Mouse (Mus musculus): ENCODE data around the gene Plekhd1. TPM values are rescaled to one million over a fixed set of nuclear protein-coding genes. Genes with fewer than 3 reads are reported as not detected.

Plekhd1 gene
- polyA plus RNA-seq (2014; fragmentation: Illumina TruSeq; extraction: RNeasy Lipid Tissue Mini Kit (QIAGEN cat#74804); ENCODE audit: low read depth, low replicate concordance): 6.8 TPM

GRCm38 (mm10) chr12:80692269-80692972 is at the start of gene Plekhd1:
TSS of gene Plekhd1 (plus strand) at chr12:80692591.

DNA sequence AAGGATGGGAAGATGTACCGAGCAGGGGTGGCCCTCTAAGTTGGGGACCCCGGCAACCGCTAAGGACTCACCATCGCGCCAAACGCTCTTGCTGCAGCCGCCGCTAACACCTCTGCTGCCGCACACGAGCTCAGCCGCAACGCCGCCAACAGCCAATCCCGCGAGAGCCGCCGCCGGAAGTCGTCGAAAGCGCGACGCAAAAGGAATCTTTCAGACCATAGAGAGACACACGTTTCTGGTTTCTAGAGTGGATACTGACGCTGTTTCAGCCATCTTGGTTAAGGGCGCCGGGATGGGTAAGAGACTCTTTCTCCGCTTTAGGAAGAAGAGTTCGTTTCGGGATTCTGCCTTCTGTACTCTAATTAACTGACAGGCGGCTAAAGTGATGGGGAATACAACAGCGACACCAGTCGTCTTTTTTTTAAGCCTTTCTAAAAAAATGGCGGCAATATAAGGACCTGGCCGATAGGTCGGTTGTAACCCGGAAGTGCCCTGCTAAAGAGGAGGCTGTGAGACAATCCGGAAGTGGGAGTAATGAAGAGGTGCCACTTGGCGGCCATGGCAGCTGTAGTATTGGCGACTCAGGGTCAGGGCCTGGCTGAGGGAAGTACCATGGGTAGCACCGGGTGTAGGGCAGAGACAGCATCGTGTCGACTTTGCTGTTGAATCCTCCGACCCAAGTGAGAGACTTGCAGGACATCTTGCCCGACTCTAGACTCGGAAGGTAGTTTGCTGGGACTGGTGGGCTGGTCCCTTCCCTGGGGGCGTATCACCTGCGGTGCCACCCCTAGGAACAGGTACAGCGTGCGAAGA is 48.5 kb upstream of the Plekhd1 start, which contains the start of the genes Slc39a9 and Erh:
Slc39a9 (plus strand) TSS at position 191 of the 813 bp plus-strand sequence.
Erh (minus strand) TSS at position 649 of the 813 bp plus-strand sequence.

DNA sequence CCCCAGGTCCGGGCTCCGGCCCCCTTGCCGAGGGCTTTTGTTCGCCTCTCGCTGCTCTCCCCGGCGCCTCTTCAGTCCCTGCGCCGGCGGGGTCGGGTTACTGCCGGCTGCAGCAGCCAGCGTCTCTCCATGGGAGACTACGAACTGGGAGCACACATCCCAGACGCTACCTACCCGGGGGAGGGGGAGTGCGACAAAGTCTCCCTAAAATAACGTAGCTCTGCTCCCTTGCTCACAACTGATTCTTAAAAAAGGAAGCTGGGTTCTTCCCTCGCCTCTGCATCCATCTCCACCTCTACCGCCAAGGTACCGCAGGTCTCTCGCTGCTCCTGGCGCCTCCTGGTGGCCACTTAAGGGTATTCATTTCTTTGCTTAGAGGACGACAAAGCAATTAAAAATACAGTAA is 68.0 kb downstream of the Plekhd1 start, which contains the start of gene Ccdc177:
Ccdc177 (minus strand) TSS at position 292 of the 406 bp plus-strand sequence.

Other genes starting within 250 kb of the Plekhd1 start
- 14.0 TPM for gene Exd2, start 229.5 kb upstream of the Plekhd1 start, polyA plus RNA-seq (2014; fragmentation: Illumina TruSeq; extraction: RNeasy Lipid Tissue Mini Kit (QIAGEN cat#74804); ENCODE audit: low read depth, low replicate concordance)
- 6.1 TPM for gene Galnt16, start 174.3 kb upstream of the Plekhd1 start, polyA plus RNA-seq (2014; fragmentation: Illumina TruSeq; extraction: RNeasy Lipid Tissue Mini Kit (QIAGEN cat#74804); ENCODE audit: low read depth, low replicate concordance)
- 29.2 TPM for gene Slc39a9, start 48.7 kb upstream of the Plekhd1 start, polyA plus RNA-seq (2014; fragmentation: Illumina TruSeq; extraction: RNeasy Lipid Tissue Mini Kit (QIAGEN cat#74804); ENCODE audit: low read depth, low replicate concordance)
- 70.2 TPM for gene Erh, start 48.2 kb upstream of the Plekhd1 start, polyA plus RNA-seq (2014; fragmentation: Illumina TruSeq; extraction: RNeasy Lipid Tissue Mini Kit (QIAGEN cat#74804); ENCODE audit: low read depth, low replicate concordance)
- not detected for gene Ccdc177, start 68.1 kb downstream of the Plekhd1 start, polyA plus RNA-seq (2014; fragmentation: Illumina TruSeq; extraction: RNeasy Lipid Tissue Mini Kit (QIAGEN cat#74804); ENCODE audit: low read depth, low replicate concordance)
- gene Susd6, start 97.9 kb downstream of the Plekhd1 start, polyA plus RNA-seq (2014; fragmentation: Illumina TruSeq; extraction: RNeasy Lipid Tissue Mini Kit (QIAGEN cat#74804); ENCODE audit: low read depth, low replicate concordance): 38.5 TPM

All from adipose tissue, adult 10 weeks (tissue).